Mouse (Mus musculus) lung, adult 2 months (tissue): ENCODE measurements around the gene Slc22a14. TPM values are rescaled to one million over a fixed set of nuclear protein-coding genes. Genes with fewer than 3 reads are reported as not detected.
"Not testable (repeated sequence)": the region's sequence is repeated elsewhere in the genome, so short reads cannot be mapped to it uniquely, and the experiment has no call there.

Experiments used
- DNase-seq: peaks from one replicate; pipeline ENCODE4 v3.0.0; 2022
- H3K4me1 ChIP-seq: fragments of 200-500 bp; 2 replicates; pipeline ENCODE4 v1.6.1; 2011; ENCODE audit warnings: low read length; ENCODE audit not compliant: control insufficient read depth, insufficient read depth
- H3K4me3 ChIP-seq: fragments of 200-500 bp; replicated peaks from 2 replicates; pipeline ENCODE3; 2011; ENCODE audit warnings: low read depth, mild to moderate bottlenecking, control low read depth, low read length; ENCODE audit errors: extremely low read depth
- CTCF ChIP-seq: fragments of 200-500 bp; IDR thresholded peaks from 2 replicates; pipeline ENCODE4 v1.5.1; 2011; ENCODE audit warnings: mild to moderate bottlenecking, low read length, control low read depth; ENCODE audit not compliant: insufficient read depth
- POLR2A ChIP-seq: fragments of 200-500 bp; IDR thresholded peaks from 2 replicates; pipeline ENCODE4 v1.6.1; 2011; ENCODE audit warnings: low read depth, mild to moderate bottlenecking, control low read depth, low read length, borderline replicate concordance; ENCODE audit errors: extremely low read depth
- WGBS: fragments of 180-500 bp; shearing (Covaris S2); methylation state at CpG from one replicate; pipeline ENCODE4 v1.1.7; 2018; 5-methylcytosine and 5-hydroxymethylcytosine counted together
- polyA plus RNA-seq: library from polyadenylated mRNA; depleted of rRNA; stranded (reverse); fragments of >200 nt; gene quantifications from 2 replicates; pipeline ENCODE4 v1.2.3, GENCODE M21; 2012

The Slc22a14 gene
- polyA plus RNA-seq, 1 experiment = 0.99 TPM

- no peak for DNase-seq
- 86% methylated on average over 6 of the region's 6 CpGs for WGBS
- Histone ChIP-seq H3K4me1 (no peaks in the 10 kb centered on the region), H3K4me3 (no peak overlapping the region)
- no peak for TF ChIP-seq CTCF
- no peak for TF ChIP-seq POLR2A
Measured at GRCm38 (mm10) chr9:119268120-119268519, 97.2 kb downstream of the Slc22a14 start.

- WGBS = 90% methylated on average over 5 of the region's 5 CpGs
- H3K4me1 ChIP-seq, DNase-seq, H3K4me3 ChIP-seq: not testable (repeated sequence)
Measured at GRCm38 (mm10) chr9:119266121-119266395, 99.3 kb downstream of the Slc22a14 start.

- not testable (repeated sequence) for H3K4me1 ChIP-seq, DNase-seq, H3K4me3 ChIP-seq
- 58% methylated on average over 1 of the region's 1 CpGs for WGBS
Measured at GRCm38 (mm10) chr9:119265373-119266120, 99.8 kb downstream of the Slc22a14 start.

GRCm38 (mm10) chr9:119263067-119263466, 102.3 kb downstream of the Slc22a14 start:
- 83% methylated on average over 4 of the region's 4 CpGs for WGBS
- Histone ChIP-seq H3K4me1 (no peaks in the 10 kb centered on the region), H3K4me3 (no peak overlapping the region)
- TF ChIP-seq CTCF (no peak), POLR2A (no peak)
- DNase-seq = no peak

- WGBS = 92% methylated on average over 2 of the region's 2 CpGs
- no peak for TF ChIP-seq CTCF
- no peak for TF ChIP-seq POLR2A
- DNase-seq = no peak
- Histone ChIP-seq H3K4me3 (no peak overlapping the region), H3K4me1 (no peaks in the 10 kb centered on the region)
Measured at GRCm38 (mm10) chr9:119260825-119261224, 104.5 kb downstream of the Slc22a14 start.

GRCm38 (mm10) chr9:119258785-119259184, 106.6 kb downstream of the Slc22a14 start:
- H3K4me1 ChIP-seq = no peaks in the 10 kb centered on the region
- H3K4me3 ChIP-seq = no peak overlapping the region
- DNase-seq = no peak
- TF ChIP-seq CTCF (no peak), POLR2A (no peak)
- 96% methylated on average over 2 of the region's 2 CpGs for WGBS

- H3K4me1 ChIP-seq = no peaks in the 10 kb centered on the region
- H3K4me3 ChIP-seq = no peak overlapping the region
- 72% methylated on average over 5 of the region's 5 CpGs for WGBS
- no peak for TF ChIP-seq POLR2A
- no peak for DNase-seq
Measured at GRCm38 (mm10) chr9:119258128-119258527, 107.2 kb downstream of the Slc22a14 start.

- TF ChIP-seq POLR2A = no peak
- no peak for TF ChIP-seq CTCF
- no peak overlapping the region for H3K4me3 ChIP-seq
- WGBS = 95% methylated on average over 12 of the region's 12 CpGs
- no peak for DNase-seq
- H3K4me1 ChIP-seq = no peaks in the 10 kb centered on the region
Measured at GRCm38 (mm10) chr9:119256161-119256560, 109.2 kb downstream of the Slc22a14 start.

- H3K4me3 ChIP-seq = no peak overlapping the region
- H3K4me1 ChIP-seq = no peaks in the 10 kb centered on the region
- DNase-seq = no peak
- TF ChIP-seq POLR2A (no peak), CTCF (no peak)
- 92% methylated on average over 1 of the region's 1 CpGs for WGBS
Measured at GRCm38 (mm10) chr9:119255096-119255495, 110.3 kb downstream of the Slc22a14 start.

- WGBS = 80% methylated on average over 2 of the region's 2 CpGs
- H3K4me1 ChIP-seq = no peaks in the 10 kb centered on the region
- no peak overlapping the region for H3K4me3 ChIP-seq
- no peak for DNase-seq
- TF ChIP-seq CTCF = no peak
- TF ChIP-seq POLR2A = no peak
Measured at GRCm38 (mm10) chr9:119254187-119254586, 111.2 kb downstream of the Slc22a14 start.

GRCm38 (mm10) chr9:119247996-119248395, 117.4 kb downstream of the Slc22a14 start:
- no peak for DNase-seq
- no peak overlapping the region for H3K4me3 ChIP-seq
- no peak for TF ChIP-seq CTCF
- no peak for TF ChIP-seq POLR2A
- H3K4me1 ChIP-seq = no peaks in the 10 kb centered on the region
- 58% methylated on average over 5 of the region's 5 CpGs for WGBS
